Mouse (Mus musculus): ENCODE data around the gene Mvk.

Mvk gene

DNA sequence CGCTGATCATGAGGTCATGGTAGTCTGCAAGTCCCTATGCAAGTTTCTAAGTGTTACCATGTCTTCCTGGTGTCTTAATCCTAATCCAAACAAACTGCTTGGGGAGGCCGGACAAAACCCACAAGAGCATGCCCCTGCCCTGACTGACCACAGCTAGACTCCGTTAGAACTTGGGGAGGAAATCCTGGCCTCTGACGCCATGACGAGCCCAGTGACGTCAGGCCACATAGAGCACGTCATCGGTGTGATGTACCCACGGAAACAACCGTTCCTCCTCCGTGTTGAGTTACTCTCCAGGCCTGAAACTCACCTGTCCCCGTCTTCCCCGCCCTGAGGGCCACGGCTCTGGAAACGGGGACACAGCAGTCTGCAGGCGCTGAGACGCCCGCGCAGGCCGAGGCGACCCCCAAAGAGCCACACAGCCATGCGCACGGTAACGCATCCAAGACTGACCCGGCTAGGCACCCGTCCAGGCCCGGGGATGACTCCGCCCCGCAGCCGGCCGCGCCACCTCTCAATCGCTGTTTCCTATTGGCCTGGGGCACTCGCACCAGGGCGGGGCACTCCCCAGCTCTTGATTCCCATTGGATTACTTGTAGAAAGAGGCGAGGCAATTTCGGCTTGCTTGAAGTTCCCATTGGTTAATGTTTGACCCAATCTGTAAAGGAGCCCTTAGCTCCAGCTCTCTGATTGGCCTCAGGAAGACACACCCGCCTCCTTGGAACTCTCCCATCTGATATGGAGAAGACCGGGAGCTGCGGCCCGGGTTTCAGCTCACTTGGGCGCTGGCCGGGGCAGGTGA is at the start of gene Mvk, which contains the start of gene Mmab:
TSS of gene Mvk (plus strand) at position 704 of the 802 bp plus-strand sequence.
TSS of gene Mmab (minus strand) at position 495 of the 802 bp plus-strand sequence.
- peak; percentile 100 for DNase-seq

GRCm38 (mm10) chr5:114406592-114406991 is 37.5 kb upstream of the Mvk start:
- no peak for DNase-seq

GRCm38 (mm10) chr5:114407269-114407668 is 36.8 kb upstream of the Mvk start:
- no peak for DNase-seq

DNA sequence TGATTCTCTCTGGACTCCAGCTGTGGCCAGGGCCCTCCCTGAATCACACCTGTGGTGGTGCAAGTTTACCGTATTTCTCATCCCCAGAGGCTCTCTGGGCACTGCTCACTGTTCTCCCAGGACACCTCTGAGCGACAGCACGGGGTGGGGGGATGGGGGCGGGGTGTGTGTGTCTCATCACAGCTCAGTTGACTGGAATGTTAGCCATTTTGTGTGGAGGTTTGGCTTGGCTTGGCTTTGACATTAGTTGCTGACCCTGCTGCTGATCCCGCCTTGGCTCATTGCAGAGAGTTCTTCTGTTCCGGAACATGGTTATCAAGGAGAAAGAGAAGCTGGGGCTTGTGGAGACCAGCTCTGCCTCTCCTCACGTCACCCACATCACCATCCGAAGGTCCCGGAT is 36.3 kb upstream of the Mvk start:
- DNase-seq = no peak

GRCm38 (mm10) chr5:114408846-114409245 is 35.2 kb upstream of the Mvk start:
- DNase-seq = no peak

DNA sequence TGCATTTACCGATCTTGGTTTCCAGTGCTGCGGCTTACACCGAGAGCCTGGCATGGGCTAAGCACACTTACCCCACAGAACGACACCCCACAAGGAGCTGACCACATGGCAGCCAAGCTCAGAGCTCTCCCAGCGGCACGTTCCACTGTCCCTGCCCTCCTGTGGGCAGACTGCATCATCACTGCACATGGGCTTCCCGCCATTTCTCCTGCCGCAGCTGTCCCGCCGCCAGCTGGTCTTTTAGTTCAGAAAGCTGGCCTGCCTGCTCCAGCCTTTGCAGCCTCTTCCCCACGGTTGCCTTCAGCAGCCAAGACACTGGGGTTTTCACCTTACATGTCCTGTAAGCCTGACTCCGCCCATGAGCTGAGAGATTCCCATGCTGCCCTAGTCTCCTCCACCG is 33.6 kb upstream of the Mvk start:
- DNase-seq = no peak

- DNase-seq = no peak
These were observed 31.6 kb upstream of the Mvk start for GRCm38 (mm10) chr5:114412361-114412998.

DNA sequence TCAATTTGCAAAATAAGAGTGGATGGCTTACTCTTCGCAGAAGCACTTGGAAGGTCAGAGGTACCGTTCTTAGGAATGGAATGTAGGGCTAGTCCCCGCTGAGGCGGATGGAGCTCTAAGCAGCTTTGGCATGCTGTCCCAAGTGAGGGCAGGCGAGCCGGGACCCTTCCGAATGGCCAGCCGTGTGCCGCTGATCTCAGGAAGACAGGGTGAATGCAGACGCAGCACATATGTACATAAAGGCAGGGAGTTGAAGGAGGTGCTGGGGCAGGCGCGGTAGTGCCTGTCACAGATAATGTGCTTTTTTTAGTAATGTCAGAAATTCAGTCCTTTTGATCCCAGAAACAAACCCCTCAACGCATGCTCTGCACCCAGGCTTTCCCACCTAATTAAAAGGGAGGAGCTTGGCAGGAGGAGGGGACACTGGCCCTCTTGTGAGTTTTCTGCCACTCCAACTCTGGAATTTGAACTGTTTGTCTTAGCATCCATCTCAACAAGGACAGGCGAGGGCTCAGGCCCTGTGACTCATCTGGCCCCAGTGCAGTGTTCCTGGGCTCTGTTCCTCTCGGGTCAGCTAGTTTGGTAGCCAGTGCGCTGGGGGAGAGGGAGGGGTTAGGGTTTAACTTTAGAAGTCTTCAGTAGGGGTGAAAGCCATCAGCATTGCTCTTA is 30.9 kb upstream of the Mvk start:
- peak; percentile 97 for DNase-seq

DNA sequence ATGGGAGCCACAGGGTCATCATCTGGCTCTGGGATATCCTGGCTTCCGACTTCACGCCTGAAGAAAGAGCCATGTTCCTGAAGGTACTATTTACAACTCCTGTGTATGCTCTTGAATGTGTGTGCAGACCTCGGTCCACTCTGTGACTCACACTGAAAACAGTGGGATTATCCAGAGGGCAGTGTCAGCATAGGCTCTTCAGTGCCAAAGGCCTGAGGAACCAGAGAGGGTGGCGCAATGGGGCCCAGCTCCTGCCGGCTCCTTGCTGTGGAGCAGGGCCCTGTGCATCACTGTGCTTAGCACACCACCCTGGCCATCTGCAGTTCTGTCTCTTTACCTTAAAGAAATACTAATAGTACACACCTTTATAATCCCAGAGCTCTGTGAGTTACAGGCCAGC is 28.5 kb upstream of the Mvk start:
- DNase-seq = no peak

GRCm38 (mm10) chr5:114416855-114417254 is 27.2 kb upstream of the Mvk start:
- no peak for DNase-seq

DNA sequence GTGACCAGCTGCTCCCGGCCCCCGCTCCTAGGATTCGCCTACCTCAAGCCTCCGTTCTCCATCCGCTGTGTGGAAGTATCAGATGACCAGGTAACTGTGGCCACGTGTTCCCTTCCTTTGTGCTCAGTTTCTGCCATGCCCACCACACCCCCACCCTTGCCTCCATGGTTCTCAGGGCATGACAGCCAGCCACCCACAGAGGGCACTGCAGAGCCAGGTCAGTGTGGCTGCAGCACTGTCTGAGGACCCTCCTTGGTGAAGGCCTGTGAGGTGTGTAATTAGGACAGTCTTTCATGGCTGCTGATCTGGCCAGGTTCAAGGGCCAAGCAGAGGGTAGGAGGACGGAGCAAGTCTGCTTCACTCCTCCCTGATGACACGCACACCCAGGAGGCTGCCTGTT is 25.5 kb upstream of the Mvk start:
- no peak for DNase-seq

GRCm38 (mm10) chr5:114421561-114422298 is 22.3 kb upstream of the Mvk start:
- no peak for DNase-seq

GRCm38 (mm10) chr5:114422591-114422990 is 21.5 kb upstream of the Mvk start:
- no peak for DNase-seq

DNA sequence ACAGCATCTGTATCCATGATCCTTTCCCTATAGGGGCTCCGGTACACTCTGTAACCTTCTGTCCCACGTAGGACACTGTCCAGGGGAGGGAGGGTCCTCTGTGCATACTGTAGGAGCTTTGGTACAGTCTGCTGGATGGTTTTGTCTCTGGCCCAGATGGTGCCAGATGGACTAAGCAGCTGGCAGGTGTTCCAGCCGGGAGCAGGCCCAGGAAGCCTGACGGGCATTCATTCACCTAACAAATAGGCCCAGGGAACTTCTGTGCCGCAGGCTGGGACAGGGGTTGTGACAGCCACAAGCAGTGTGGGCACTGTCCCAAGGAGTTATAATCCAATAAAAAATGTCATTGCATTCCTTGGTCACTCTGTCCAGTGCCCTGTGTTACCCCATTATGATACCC is 20.1 kb upstream of the Mvk start:
- DNase-seq = no peak

GRCm38 (mm10) chr5:114426732-114427131 is 17.3 kb upstream of the Mvk start:
- no peak for DNase-seq

DNA sequence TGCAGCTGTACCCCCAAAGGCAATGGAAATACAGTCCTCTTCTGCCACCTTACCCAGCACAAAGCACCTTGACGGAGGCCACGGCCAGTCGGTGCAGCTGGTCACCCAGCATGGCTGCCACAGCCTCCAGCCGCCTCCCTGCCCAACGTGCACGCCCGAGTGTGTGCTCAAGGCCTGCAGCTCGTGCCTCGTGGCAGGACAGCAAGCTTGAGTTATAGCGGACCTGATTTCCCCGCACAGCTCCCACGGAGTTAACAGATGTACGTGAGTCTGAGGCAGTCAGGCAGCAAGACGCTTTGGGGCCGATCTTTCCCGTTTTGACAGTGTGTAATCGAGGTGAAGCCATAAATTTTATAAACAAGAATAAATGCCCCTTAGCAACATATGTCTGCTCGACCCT is 15.4 kb upstream of the Mvk start:
- no peak for DNase-seq

DNA sequence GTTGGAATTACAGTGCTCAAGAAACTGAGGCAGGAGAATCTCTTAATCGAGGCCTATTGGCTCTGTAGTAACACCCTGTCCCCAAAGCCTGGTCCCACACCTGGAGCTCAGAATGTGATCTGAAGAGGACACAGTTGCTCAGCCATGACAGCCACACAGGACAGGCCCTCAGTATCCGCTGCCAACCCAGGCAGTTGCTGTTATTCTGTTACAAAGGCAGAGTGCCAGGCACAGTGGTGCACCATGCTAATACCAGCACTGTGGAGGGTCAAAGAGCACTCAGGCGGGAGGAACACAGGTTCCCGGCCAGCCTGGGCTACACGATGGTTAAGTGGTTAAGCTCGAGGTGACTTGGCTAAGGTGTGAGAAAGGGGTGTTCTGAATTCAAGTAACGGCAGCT is 14.3 kb upstream of the Mvk start:
- no peak for DNase-seq

DNA sequence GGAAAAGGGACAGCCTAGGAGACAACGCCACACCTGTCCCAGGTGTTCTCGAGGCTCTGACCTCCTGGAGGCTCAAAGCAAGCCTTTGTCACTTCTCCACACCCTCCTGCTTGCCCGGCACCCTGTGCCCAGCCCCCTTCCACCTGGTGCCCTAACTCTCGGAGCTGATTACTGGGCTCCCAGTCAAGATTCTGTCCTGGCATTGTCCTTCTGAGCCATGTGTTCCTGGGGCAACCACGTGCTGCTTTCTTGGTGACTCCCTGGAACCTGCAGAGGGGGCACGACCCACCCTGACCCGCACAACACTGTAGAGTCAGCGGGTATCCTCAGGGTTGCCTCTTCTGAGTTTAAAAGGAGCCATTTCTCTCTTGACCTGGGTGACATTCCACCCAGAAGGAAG is 9.7 kb upstream of the Mvk start:
- DNase-seq = peak; percentile 92

- DNase-seq = no peak
These were observed 8.5 kb upstream of the Mvk start for GRCm38 (mm10) chr5:114435588-114435987.

GRCm38 (mm10) chr5:114444368-114444692 is 261 bp downstream of the Mvk start:
- DNase-seq = no peak

DNA sequence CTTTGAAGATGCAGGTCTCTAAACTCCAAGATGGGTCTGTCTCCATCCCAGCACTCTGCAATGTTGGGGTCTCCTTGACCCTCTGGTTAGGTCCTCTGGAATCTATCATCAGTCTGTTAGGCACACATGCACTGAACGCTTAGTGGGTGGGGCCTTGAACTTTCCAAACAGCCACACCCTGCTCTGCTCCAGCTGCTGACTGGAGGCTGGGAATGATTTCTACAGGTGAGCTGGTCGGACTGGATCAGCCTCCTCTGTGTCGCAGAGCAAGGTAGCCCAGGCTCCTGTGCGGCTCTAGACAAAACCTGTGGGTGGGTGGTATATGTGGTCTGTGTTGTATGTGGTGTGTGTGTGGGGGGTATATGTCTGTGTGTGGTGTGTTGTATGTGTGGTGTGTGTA is 4.9 kb downstream of the Mvk start:
- DNase-seq = no peak

- DNase-seq = no peak
These were observed 12.2 kb downstream of the Mvk start for GRCm38 (mm10) chr5:114456287-114456686.

DNA sequence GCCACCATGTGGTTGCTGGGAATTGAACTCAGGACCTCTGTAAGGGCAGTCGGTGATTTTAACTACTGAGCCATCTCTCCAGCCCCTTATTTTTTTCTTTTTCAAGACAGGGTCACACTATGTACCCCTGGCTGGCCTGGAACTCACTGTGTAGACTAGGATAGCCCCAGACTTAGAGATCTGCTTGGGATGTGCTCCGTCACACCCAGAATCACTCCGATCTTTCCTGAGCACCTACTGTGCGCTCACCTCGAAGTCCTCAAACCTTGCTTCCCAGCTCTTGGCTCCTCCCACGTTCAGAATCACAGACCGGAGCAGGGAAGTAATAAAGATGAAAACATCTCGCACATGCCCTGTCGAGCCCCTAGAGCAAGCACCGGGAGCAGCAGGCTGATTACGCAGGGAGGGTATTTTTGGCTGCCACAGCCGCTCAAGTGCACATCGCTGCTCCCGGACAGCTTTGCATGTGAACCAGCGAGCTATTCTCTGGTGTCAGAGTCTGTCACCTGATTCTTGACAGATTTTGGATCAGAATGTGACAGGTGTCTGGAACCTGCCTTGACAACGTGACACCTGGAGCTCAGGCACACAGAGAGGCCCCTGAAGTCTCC is 13.0 kb downstream of the Mvk start:
- peak; percentile 84 for DNase-seq
